Mouse (Mus musculus): ENCODE measurements around the gene Scrt2. TPM values are rescaled to one million over a fixed set of nuclear protein-coding genes. Genes with fewer than 3 reads are reported as not detected.
A peak's percentile ranks its signal among the peaks of the same experiment; 100 is the strongest.

Scrt2 gene
- 30.0 and 30.2 TPM in 2 replicates for polyA plus RNA-seq (2015; fragmentation: Nextera tagmentation; extraction: Ambion mirVana)

- Histone ChIP-seq H3K36me3 (peaks cover 8% of the 10 kb centered on the region; the same call in 1 of the 2 replicates), H3K27ac (replicated peaks) (peak within 1 kb of the TSS; percentile 99), H3K9me3 (no peaks in the 10 kb centered on the region), H3K4me2 (peak within 1 kb of the TSS; percentile 95), H3K4me1 (replicated peaks) (peaks cover 78% of the 10 kb centered on the region), H3K27me3 (no peaks in the 10 kb centered on the region; the same call in 1 of the 2 replicates), H3K4me3 (peak within 1 kb of the TSS; percentile 94), H3K9ac (peak within 1 kb of the TSS; percentile 99)
- WGBS, result under 1% methylated on average over 21 of the region's 24 CpGs
- ATAC-seq (ENCODE audit: low read depth), result peak; percentile 68
These were observed at the start of gene Scrt2 for GRCm38 (mm10) chr2:152080685-152081541. TSS of gene Scrt2 (plus strand) at chr2:152081529.

GRCm38 (mm10) chr2:152040101-152040500 lies 41.2 kb upstream of the Scrt2 start:
- H3K4me1 ChIP-seq (replicated peaks), result peaks cover 11% of the 10 kb centered on the region; the same call in 1 of the 2 replicates
- no peak overlapping the region for H3K27ac ChIP-seq (replicated peaks)
- H3K27me3 ChIP-seq, result peaks cover 13% of the 10 kb centered on the region
- no peaks in the 10 kb centered on the region for H3K36me3 ChIP-seq
- peaks cover 7% of the 10 kb centered on the region; the same call in 1 of the 2 replicates for H3K9me3 ChIP-seq
- ATAC-seq (ENCODE audit: low read depth), result no peak
- no peak overlapping the region for H3K4me3 ChIP-seq
- no peak overlapping the region for H3K9ac ChIP-seq
- H3K4me2 ChIP-seq, result no peak overlapping the region

GRCm38 (mm10) chr2:152047116-152048002 lies 34.0 kb upstream of the Scrt2 start:
- H3K36me3 ChIP-seq, result no peaks in the 10 kb centered on the region
- 0 out of 2 replicates have a peak overlapping the region, but pooled peaks have one; percentile 2 for H3K9ac ChIP-seq
- H3K9me3 ChIP-seq, result 0 out of 2 replicates have a peak, but pooled peaks cover 3% of the 10 kb centered on the region
- H3K4me2 ChIP-seq, result peak overlapping the region; percentile 83
- peak overlapping the region; percentile 97 for H3K27ac ChIP-seq (replicated peaks)
- peak; percentile 34 for ATAC-seq (ENCODE audit: low read depth)
- peak overlapping the region; percentile 45; the same call in 1 of the 2 replicates for H3K4me3 ChIP-seq
- 1% methylated on average over 25 of the region's 25 CpGs for WGBS
- peaks cover 4% of the 10 kb centered on the region for H3K27me3 ChIP-seq
- H3K4me1 ChIP-seq (replicated peaks), result peaks cover 68% of the 10 kb centered on the region

GRCm38 (mm10) chr2:152048003-152048980 lies 33.0 kb upstream of the Scrt2 start:
- H3K4me1 ChIP-seq (replicated peaks), result peaks cover 68% of the 10 kb centered on the region
- ATAC-seq (ENCODE audit: low read depth), result peak; percentile 46
- no peaks in the 10 kb centered on the region for H3K36me3 ChIP-seq
- peak overlapping the region; percentile 83 for H3K4me2 ChIP-seq
- H3K27ac ChIP-seq (replicated peaks), result peak overlapping the region; percentile 97
- H3K4me3 ChIP-seq, result peak overlapping the region; percentile 45
- peak overlapping the region; percentile 80 for H3K9ac ChIP-seq
- WGBS, result under 1% methylated on average over 78 of the region's 82 CpGs
- H3K27me3 ChIP-seq, result peaks cover 10% of the 10 kb centered on the region
- H3K9me3 ChIP-seq, result 0 out of 2 replicates have a peak, but pooled peaks cover 3% of the 10 kb centered on the region

GRCm38 (mm10) chr2:152048981-152049441 lies 32.3 kb upstream of the Scrt2 start:
- WGBS, result under 1% methylated on average over 24 of the region's 24 CpGs
- peaks cover 66% of the 10 kb centered on the region for H3K4me1 ChIP-seq (replicated peaks)
- H3K27me3 ChIP-seq, result peaks cover 18% of the 10 kb centered on the region
- H3K9ac ChIP-seq, result peak overlapping the region; percentile 80
- peak overlapping the region; percentile 97 for H3K27ac ChIP-seq (replicated peaks)
- H3K9me3 ChIP-seq, result 0 out of 2 replicates have a peak, but pooled peaks cover 3% of the 10 kb centered on the region
- H3K36me3 ChIP-seq, result no peaks in the 10 kb centered on the region
- H3K4me3 ChIP-seq, result peak overlapping the region; percentile 45
- peak overlapping the region; percentile 83 for H3K4me2 ChIP-seq
- ATAC-seq (ENCODE audit: low read depth), result peak; percentile 12

- Histone ChIP-seq H3K4me1 (replicated peaks) (peaks cover 60% of the 10 kb centered on the region), H3K9me3 (0 out of 2 replicates have a peak, but pooled peaks cover 3% of the 10 kb centered on the region), H3K27ac (replicated peaks) (peak overlapping the region; percentile 97), H3K27me3 (peaks cover 25% of the 10 kb centered on the region), H3K36me3 (no peaks in the 10 kb centered on the region), H3K4me2 (peak overlapping the region; percentile 83), H3K4me3 (peak overlapping the region; percentile 45), H3K9ac (peak overlapping the region; percentile 80)
- no peak for ATAC-seq (ENCODE audit: low read depth)
- 3% methylated on average over 13 of the region's 13 CpGs for WGBS
These were observed 31.6 kb upstream of the Scrt2 start for GRCm38 (mm10) chr2:152049611-152050270.

GRCm38 (mm10) chr2:152050316-152050715 lies 31.0 kb upstream of the Scrt2 start:
- 1% methylated on average over 7 of the region's 7 CpGs for WGBS
- peak overlapping the region; percentile 83 for H3K4me2 ChIP-seq
- peaks cover 29% of the 10 kb centered on the region for H3K27me3 ChIP-seq
- H3K4me1 ChIP-seq (replicated peaks), result peaks cover 60% of the 10 kb centered on the region
- peak; percentile 33 for ATAC-seq (ENCODE audit: low read depth)
- H3K4me3 ChIP-seq, result peak overlapping the region; percentile 45
- H3K9me3 ChIP-seq, result 0 out of 2 replicates have a peak, but pooled peaks cover 3% of the 10 kb centered on the region
- peak overlapping the region; percentile 97 for H3K27ac ChIP-seq (replicated peaks)
- peak overlapping the region; percentile 80 for H3K9ac ChIP-seq
- H3K36me3 ChIP-seq, result no peaks in the 10 kb centered on the region

GRCm38 (mm10) chr2:152051985-152052384 lies 29.3 kb upstream of the Scrt2 start:
- no peak overlapping the region for H3K4me3 ChIP-seq
- H3K27ac ChIP-seq (replicated peaks), result peak overlapping the region; percentile 97
- no peak for ATAC-seq (ENCODE audit: low read depth)
- H3K36me3 ChIP-seq, result no peaks in the 10 kb centered on the region
- H3K9me3 ChIP-seq, result no peaks in the 10 kb centered on the region
- no peak overlapping the region for H3K4me2 ChIP-seq
- WGBS, result 29% methylated on average over 3 of the region's 3 CpGs
- 0 out of 2 replicates have a peak overlapping the region, but pooled peaks have one; percentile 27 for H3K9ac ChIP-seq
- peaks cover 34% of the 10 kb centered on the region for H3K27me3 ChIP-seq
- peaks cover 66% of the 10 kb centered on the region for H3K4me1 ChIP-seq (replicated peaks)

GRCm38 (mm10) chr2:152055406-152055805 lies 25.9 kb upstream of the Scrt2 start:
- Histone ChIP-seq H3K4me1 (replicated peaks) (peaks cover 37% of the 10 kb centered on the region), H3K9me3 (no peaks in the 10 kb centered on the region), H3K9ac (no peak overlapping the region), H3K4me2 (no peak overlapping the region), H3K27ac (replicated peaks) (no peak overlapping the region), H3K4me3 (no peak overlapping the region), H3K27me3 (peaks cover 34% of the 10 kb centered on the region), H3K36me3 (no peaks in the 10 kb centered on the region)
- WGBS, result 82% methylated on average over 1 of the region's 1 CpGs
- ATAC-seq (ENCODE audit: low read depth), result no peak
